Mouse (Mus musculus) skeletal muscle tissue, adult 2 months (tissue): Measurements from ENCODE around the gene Actl6b.
"Not testable (repeated sequence)": the region's sequence is repeated elsewhere in the genome, so short reads cannot be mapped to it uniquely, and the experiment has no call there.

Experiments used
- DNase-seq: peaks from one replicate; pipeline ENCODE4 v3.0.0-alpha.2; 2012; ENCODE audit warnings: low read depth, low spot score

Actl6b gene

DNA sequence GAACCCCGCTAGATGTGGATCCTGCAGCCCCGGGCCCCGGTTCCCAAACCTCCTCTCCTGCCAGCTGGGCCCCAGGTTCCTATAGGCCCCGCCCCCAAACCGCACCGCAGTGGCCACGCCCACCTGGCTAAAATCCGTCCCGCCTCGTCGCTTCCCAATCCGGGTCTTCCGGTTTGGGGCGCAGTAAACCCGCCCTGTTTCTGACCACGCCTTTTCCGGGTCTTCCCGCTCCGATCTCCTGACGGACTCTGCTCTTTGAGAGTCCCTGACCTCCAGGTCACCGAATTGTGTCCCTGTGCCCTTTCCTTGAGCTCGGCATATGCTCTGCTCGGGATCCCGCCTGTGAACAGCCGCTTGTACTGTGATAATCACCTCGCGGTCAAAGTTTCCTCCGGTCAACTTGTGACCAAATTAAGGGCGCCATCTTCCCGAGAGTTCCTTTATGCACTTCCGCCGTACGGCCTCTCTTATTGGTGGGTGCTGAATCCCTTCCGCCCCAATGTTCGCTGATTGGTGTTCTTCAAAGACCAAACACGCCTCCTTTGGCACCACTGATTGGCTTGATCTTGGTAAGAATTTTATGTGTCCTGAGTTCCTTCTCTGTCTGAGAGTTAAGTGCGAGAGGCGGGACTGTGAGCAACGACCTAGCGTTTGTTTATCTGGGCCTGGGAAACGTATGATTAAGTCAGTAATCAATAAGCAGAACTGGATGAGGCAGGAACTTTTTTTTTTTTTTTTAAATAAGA lies 47.5 kb downstream of the Actl6b start, which contains the start of gene Mospd3:
Mospd3 (minus strand) TSS at position 440 of the 746 bp plus-strand sequence.
- DNase-seq = peak; percentile 97

DNA sequence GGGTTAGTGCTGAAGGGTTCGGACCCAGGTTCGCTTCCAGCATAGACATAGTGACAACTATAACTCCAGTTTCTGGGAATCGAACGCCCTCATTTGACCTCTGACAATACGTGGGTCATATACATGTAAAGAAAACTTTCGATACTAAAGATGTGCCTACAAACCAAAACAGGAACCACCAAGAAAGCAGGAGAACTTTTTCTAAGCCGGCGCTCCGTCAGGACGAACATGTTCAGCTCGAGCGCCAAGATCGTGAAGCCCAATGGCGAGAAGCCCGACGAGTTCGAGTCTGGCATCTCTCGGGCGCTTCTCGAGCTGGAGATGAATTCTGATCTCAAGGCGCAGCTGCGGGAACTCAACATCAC lies 48.0 kb downstream of the Actl6b start:
- peak; percentile 27 for DNase-seq

DNA sequence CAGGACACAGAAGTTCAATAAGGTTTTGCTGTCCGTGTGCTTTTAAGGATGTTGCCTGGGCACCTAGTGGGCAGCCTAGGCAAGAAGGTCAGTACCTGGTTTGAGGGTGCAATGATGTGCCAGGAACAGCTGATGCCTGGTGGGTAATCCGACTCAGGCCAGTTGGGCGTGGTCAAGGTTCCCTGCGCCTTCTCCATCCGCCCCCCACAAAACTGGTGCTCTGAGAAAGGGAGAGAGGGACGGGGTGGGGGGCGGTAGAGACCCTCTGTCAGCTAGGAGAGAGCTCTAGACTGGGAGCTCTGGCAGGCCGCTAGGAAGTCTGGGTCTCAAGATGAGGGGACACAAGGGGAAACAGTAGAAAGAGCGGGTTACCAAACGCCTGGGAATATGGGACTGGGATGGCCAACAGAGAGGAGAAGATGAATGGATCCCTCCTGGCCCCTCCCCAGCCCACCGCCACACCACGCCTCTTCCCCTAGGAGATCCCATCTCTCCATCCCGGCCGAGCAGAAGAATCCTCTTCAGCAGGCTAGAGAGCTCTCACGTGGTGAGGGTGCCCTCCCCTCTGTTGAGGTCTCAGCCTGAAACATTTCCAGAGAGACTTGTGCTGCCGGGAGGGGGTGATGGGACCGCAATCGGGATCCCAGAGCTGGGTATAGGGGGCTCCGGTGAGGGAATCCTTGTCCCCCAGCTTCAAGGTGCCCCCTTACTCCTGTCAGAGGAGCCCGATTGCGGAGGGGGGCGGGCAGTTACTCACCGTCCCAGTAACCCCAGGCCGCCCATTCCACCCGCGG lies 54.7 kb downstream of the Actl6b start:
- no peak for DNase-seq

DNA sequence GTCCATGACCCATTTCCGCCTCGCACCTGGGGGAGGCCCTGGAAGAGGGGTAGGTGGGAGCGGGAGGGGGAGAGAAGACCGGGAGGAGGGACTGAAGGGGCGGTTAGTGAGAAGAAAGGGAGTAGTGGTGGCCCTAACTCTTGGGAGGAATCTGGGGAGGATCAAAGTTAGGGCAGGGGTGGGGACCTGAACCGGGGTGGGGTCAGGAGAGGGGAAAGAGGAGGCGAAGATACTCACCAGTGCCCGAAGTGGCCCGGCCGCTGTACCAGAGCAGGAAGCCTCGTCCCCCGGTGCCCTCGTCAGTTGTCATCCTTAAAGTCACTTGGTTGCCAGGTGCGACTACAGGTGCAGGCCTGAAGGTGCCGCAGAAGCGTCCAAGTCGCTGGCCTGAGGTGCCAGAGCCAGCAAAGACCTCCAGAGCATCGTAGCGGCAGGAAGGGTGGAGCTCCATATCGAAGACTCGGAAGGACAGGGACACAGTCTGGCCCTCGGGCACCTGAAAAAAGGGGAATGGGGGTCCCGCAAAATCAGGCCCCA lies 55.4 kb downstream of the Actl6b start:
- no peak for DNase-seq

DNA sequence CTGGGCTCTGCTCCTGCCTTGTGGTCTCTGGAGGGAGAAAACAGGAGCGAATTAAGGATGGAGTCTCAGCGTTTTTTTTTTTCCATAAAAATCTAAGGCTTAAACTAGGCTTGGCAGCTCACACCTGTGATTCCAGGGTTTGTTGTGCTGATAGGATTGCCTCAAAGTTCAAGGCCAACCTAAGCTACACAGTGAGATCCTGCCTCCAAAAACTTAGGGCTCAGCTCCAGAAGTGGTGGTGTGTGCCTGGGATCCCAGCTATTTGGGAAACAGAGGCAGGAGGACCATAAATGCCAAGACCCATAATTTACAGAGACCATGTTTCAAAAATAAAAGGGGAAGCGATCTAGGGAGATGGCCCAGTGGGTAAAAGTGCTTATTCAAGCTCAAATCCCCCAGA lies 56.0 kb downstream of the Actl6b start:
- DNase-seq = no peak

DNA sequence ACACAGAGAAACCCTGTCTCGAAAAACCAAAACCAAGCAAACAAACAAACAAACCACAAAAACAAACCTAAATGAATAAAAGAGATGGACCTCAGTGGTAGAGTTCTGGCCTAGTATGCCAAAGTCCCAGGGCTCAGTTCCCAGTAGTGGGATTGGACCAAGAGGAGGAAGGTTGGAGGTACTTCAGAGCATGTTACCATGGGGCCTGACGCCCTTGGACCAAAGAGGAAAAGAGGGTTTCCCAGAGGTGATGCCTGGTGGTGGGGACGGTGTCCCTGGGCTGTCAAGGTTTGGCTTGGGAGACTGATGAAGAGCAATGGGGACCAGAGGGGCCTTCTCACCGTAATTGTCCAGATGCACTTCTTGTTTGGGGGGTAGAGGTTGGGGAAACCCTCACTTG lies 56.7 kb downstream of the Actl6b start:
- no peak for DNase-seq

DNA sequence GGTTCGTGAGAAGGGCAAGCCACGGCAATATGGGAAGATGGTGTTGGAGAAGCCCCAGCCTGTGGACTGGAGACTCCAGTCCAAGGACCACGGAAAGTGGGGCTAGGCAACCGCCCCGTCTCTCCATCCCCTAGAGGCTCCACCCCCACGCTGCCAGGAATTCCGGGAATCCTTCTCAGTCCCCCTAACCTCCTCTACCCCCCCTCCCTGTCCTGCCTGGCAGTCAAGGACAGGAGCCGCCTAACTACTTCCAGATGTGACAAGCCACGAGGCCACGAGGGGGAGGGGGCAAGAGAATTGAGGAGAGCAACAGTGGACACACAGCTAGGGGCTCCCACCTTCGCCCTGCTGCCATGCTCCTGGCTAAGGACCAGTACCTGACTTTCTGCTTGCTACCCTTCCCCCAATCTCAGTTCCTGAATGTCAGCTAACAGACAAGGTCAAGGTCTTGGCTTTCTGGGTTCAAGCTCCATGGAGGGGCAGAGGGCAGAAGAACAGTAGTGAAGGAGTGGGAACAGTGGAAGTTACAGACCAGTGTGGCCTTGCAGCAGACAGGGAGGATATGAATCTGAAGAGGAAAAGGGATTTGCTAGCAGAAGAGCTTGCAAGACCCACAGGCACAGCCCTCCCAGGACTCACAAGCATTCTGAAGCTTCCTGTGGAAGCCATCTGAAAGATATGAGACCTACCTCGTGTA lies 57.4 kb downstream of the Actl6b start:
- peak; percentile 86 for DNase-seq

DNA sequence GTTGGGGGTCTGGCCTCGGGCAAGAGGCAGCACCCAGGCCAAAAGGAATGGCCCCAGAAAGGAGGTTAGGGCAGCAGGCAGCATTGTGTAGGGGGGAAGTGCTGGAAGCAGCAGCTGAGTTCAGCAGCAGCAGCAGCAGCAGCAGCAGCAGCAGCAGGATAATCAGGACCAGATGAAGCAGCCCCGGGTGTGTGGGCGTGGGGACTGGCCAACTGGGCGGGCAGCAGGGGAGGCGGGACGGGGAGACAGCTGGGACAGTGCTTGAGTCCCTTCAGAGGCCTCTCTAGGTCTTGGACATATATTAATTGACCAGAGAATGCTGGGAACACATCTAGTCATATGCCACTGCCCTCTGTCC lies 57.9 kb downstream of the Actl6b start:
- peak; percentile 71 for DNase-seq

DNA sequence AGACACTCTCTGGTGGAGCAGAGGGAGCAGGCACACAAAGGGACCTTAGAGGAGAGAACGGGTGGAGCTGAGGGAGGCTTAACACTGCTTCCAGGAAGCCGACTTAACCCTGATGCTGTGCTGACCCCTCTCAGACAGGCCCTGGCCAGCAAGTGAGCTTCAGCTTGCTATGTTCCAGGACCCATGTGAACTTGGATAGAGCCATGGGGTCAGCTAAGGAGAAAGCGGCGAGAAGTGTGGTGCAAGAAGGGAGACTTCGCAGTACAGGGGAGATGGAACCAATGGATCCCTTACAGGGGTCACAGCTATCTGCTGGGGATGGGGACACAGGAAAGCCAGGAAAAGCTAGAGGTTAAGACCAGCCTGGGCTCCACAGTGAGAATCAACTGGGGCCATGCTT lies 59.8 kb downstream of the Actl6b start:
- DNase-seq = no peak

DNA sequence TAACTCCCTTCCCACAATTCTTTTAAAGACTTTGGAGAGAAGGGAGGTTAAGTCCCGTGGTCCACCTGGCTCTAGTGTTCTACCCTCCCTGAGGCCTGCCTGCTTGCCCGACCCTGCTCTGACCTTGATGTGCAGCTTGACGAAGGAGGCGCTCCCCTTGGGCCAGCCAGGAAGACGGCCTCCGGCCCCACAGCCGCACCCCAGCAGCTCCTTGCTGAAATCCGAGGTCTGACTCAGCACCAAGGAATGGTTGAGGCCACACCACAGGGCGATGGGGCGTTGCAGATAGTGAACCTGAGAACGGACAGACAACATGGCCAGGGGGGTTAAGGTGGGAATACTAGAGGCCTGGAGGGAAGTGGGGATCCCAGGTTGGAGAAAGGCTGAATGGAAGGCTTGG lies 60.2 kb downstream of the Actl6b start, which contains the start of gene Pcolce:
Pcolce (minus strand) TSS at position 235 of the 400 bp plus-strand sequence.
- DNase-seq = no peak

DNA sequence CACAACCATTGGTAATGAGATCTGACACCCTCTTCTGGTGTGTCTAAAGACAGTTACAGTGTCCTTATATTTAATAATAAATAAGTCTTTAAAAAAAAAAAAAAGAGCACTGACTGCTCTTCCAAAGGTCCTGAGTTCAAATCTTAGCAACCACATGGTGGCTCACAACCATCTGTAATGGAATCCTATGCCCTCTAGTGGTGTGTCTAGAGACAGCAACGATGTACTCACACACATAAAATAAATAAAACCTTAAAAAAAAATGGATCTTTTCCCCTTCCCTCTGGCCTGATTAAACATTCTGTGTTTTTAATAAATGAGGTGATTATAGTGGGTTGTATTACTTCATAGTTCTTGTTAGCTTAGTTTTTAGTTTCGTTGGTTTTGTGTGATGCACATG lies 61.6 kb downstream of the Actl6b start:
- not testable (repeated sequence) for DNase-seq

DNA sequence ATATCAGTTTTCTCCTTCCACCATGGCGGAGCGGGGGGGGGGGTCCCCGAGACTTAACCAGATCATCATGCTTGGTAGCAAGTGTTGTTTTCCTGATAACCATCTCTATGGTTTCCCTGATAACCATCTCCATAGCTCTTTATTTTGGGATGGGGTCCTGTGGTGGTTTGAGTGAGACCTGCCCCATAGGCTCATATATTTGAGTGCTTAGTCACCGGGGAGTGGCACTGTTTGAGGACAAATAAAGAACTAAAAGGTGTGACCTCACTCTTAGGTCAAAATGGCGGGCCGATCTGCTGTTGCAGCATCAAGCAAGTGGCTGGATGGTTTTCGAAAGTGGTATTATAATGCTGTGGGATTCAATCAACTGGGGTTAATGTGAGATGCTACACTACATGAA lies 62.0 kb downstream of the Actl6b start:
- DNase-seq = no peak
